Mouse (Mus musculus) hindbrain, embryonic 16.5 days (tissue): ENCODE data around the gene Wasf3. TPM values are rescaled to one million over a fixed set of nuclear protein-coding genes. Genes with fewer than 3 reads are reported as not detected.
A peak's percentile ranks its signal among the peaks of the same experiment; 100 is the strongest.

Source experiments
- ATAC-seq: fragments of 200-750 bp; cut with Nextera tagmentation; 2 replicates; pipeline ENCODE4 v1.8.0; 2017; ENCODE audit warnings: moderate TSS enrichment, moderate library complexity
- H3K27ac ChIP-seq: fragments of 300-500 bp; sonication (generic); 2 replicates; pipeline ENCODE4 v1.5.1; 2014; ENCODE audit warnings: low read depth, mild to moderate bottlenecking, control low read depth, low read length, moderate library complexity
- H3K27me3 ChIP-seq: fragments of 300-500 bp; sonication (generic); replicated peaks from 2 replicates; pipeline ENCODE4 v1.6.1; 2014; ENCODE audit warnings: low read length; ENCODE audit not compliant: control insufficient read depth, insufficient read depth
- H3K36me3 ChIP-seq: fragments of 300-500 bp; sonication (generic); 2 replicates; pipeline ENCODE4 v1.6.1; 2014; ENCODE audit warnings: mild to moderate bottlenecking, low read length, moderate library complexity, mixed read lengths; ENCODE audit not compliant: control insufficient read depth, insufficient read depth
- H3K4me1 ChIP-seq: fragments of 300-500 bp; sonication (generic); 2 replicates; pipeline ENCODE4 v1.6.1; 2014; ENCODE audit warnings: low read depth, low read length; ENCODE audit not compliant: control insufficient read depth, insufficient read depth
- H3K4me2 ChIP-seq: fragments of 300-500 bp; sonication (generic); 2 replicates; pipeline ENCODE4 v1.6.1; 2014; ENCODE audit warnings: mild to moderate bottlenecking, low read length, control low read depth, moderate library complexity
- H3K4me3 ChIP-seq: fragments of 300-500 bp; sonication (generic); 2 replicates; pipeline ENCODE4 v1.5.1; 2014; ENCODE audit warnings: mild to moderate bottlenecking, low read length, control low read depth, moderate library complexity
- H3K9ac ChIP-seq: fragments of 300-500 bp; sonication (generic); 2 replicates; pipeline ENCODE4 v1.6.1; 2014; ENCODE audit warnings: low read depth, mild to moderate bottlenecking, control low read depth, low read length, moderate library complexity
- H3K9me3 ChIP-seq: fragments of 300-500 bp; sonication (generic); 2 replicates; pipeline ENCODE4 v1.6.1; 2014; ENCODE audit warnings: mild to moderate bottlenecking, low read length, moderate library complexity; ENCODE audit not compliant: control insufficient read depth
- WGBS: fragments of 180-500 bp; shearing (Covaris S2); extraction: QIAGEN DNeasy Blood & Tissue Kit; methylation state at CpG from one replicate; pipeline ENCODE4 v1.1.7; 2014; 5-methylcytosine and 5-hydroxymethylcytosine counted together
- polyA plus RNA-seq: library from polyadenylated mRNA; unstranded; fragments of >200 nt; fragmentation: Nextera tagmentation; extraction: Ambion mirVana; gene quantifications from 2 replicates; pipeline ENCODE4 v1.2.1, GENCODE M21; 2015

The Wasf3 gene
- polyA plus RNA-seq, result 19.3 and 23.4 TPM in 2 replicates

GRCm38 (mm10) chr5:146384935-146385591, at the start of gene Wasf3:
Wasf3 (plus strand) TSS chr5:146384985.
- H3K9me3 ChIP-seq, result no peaks in the 10 kb centered on the region; the same call in 1 of the 2 replicates
- H3K4me1 ChIP-seq, result peaks cover 10% of the 10 kb centered on the region
- H3K27ac ChIP-seq, result peak within 1 kb of the TSS; percentile 80
- H3K27me3 ChIP-seq, result no peaks in the 10 kb centered on the region
- peak within 1 kb of the TSS; percentile 84 for H3K4me2 ChIP-seq
- peak within 1 kb of the TSS; percentile 87 for H3K4me3 ChIP-seq
- WGBS, result 0% methylated on average over 47 of the region's 66 CpGs
- ATAC-seq, result peak; percentile 98
- peak within 1 kb of the TSS; percentile 83 for H3K9ac ChIP-seq
- 0 out of 2 replicates have a peak, but pooled peaks cover 4% of the 10 kb centered on the region for H3K36me3 ChIP-seq

GRCm38 (mm10) chr5:146338064-146338463, 46.7 kb upstream of the Wasf3 start:
- WGBS, result 53% methylated on average over 9 of the region's 9 CpGs
- H3K27ac ChIP-seq, result no peak overlapping the region
- H3K9ac ChIP-seq, result no peak overlapping the region
- ATAC-seq, result no peak
- H3K36me3 ChIP-seq, result no peaks in the 10 kb centered on the region
- no peaks in the 10 kb centered on the region for H3K9me3 ChIP-seq
- no peak overlapping the region for H3K4me3 ChIP-seq
- no peaks in the 10 kb centered on the region for H3K27me3 ChIP-seq
- no peak overlapping the region for H3K4me2 ChIP-seq
- no peaks in the 10 kb centered on the region for H3K4me1 ChIP-seq

- no peak overlapping the region for H3K4me2 ChIP-seq
- WGBS, result 92% methylated on average over 4 of the region's 4 CpGs
- no peak for ATAC-seq
- H3K4me3 ChIP-seq, result no peak overlapping the region
- no peaks in the 10 kb centered on the region for H3K4me1 ChIP-seq
- H3K36me3 ChIP-seq, result no peaks in the 10 kb centered on the region
- H3K9me3 ChIP-seq, result no peaks in the 10 kb centered on the region
- H3K27me3 ChIP-seq, result no peaks in the 10 kb centered on the region
- no peak overlapping the region for H3K27ac ChIP-seq
- no peak overlapping the region for H3K9ac ChIP-seq
These were observed 44.7 kb upstream of the Wasf3 start for GRCm38 (mm10) chr5:146340037-146340436.

GRCm38 (mm10) chr5:146344911-146345686, 39.7 kb upstream of the Wasf3 start:
- ATAC-seq, result no peak
- H3K4me1 ChIP-seq, result no peaks in the 10 kb centered on the region
- H3K27me3 ChIP-seq, result no peaks in the 10 kb centered on the region
- no peak overlapping the region for H3K4me3 ChIP-seq
- H3K4me2 ChIP-seq, result no peak overlapping the region
- no peaks in the 10 kb centered on the region for H3K36me3 ChIP-seq
- no peak overlapping the region for H3K9ac ChIP-seq
- H3K9me3 ChIP-seq, result no peaks in the 10 kb centered on the region
- no peak overlapping the region for H3K27ac ChIP-seq
- 86% methylated on average over 12 of the region's 12 CpGs for WGBS

- H3K9me3 ChIP-seq, result no peaks in the 10 kb centered on the region
- H3K4me3 ChIP-seq, result no peak overlapping the region
- no peak overlapping the region for H3K9ac ChIP-seq
- no peak for ATAC-seq
- 88% methylated on average over 6 of the region's 6 CpGs for WGBS
- H3K36me3 ChIP-seq, result no peaks in the 10 kb centered on the region
- no peak overlapping the region for H3K4me2 ChIP-seq
- H3K27ac ChIP-seq, result no peak overlapping the region
- H3K27me3 ChIP-seq, result no peaks in the 10 kb centered on the region
- H3K4me1 ChIP-seq, result no peaks in the 10 kb centered on the region
These were observed 37.7 kb upstream of the Wasf3 start for GRCm38 (mm10) chr5:146347081-146347480.

GRCm38 (mm10) chr5:146349183-146349582, 35.6 kb upstream of the Wasf3 start:
- Histone ChIP-seq H3K4me2 (no peak overlapping the region), H3K4me1 (no peaks in the 10 kb centered on the region), H3K4me3 (no peak overlapping the region), H3K9ac (no peak overlapping the region), H3K9me3 (no peaks in the 10 kb centered on the region), H3K36me3 (no peaks in the 10 kb centered on the region), H3K27me3 (no peaks in the 10 kb centered on the region), H3K27ac (no peak overlapping the region)
- ATAC-seq, result no peak
- WGBS, result 79% methylated on average over 3 of the region's 3 CpGs

- no peaks in the 10 kb centered on the region for H3K36me3 ChIP-seq
- H3K27ac ChIP-seq, result no peak overlapping the region
- no peak overlapping the region for H3K4me2 ChIP-seq
- no peak for ATAC-seq
- no peak overlapping the region for H3K4me3 ChIP-seq
- no peaks in the 10 kb centered on the region for H3K27me3 ChIP-seq
- H3K9me3 ChIP-seq, result no peaks in the 10 kb centered on the region
- WGBS, result 78% methylated on average over 11 of the region's 11 CpGs
- H3K9ac ChIP-seq, result no peak overlapping the region
- H3K4me1 ChIP-seq, result no peaks in the 10 kb centered on the region
These were observed 34.0 kb upstream of the Wasf3 start for GRCm38 (mm10) chr5:146350784-146351183.

- ATAC-seq, result no peak
- Histone ChIP-seq H3K9ac (no peak overlapping the region), H3K27me3 (no peaks in the 10 kb centered on the region), H3K9me3 (no peaks in the 10 kb centered on the region), H3K36me3 (no peaks in the 10 kb centered on the region), H3K4me3 (no peak overlapping the region), H3K27ac (no peak overlapping the region), H3K4me2 (no peak overlapping the region), H3K4me1 (no peaks in the 10 kb centered on the region)
- WGBS, result 88% methylated on average over 7 of the region's 7 CpGs
These were observed 32.8 kb upstream of the Wasf3 start for GRCm38 (mm10) chr5:146352006-146352405.

GRCm38 (mm10) chr5:146360386-146360785, 24.4 kb upstream of the Wasf3 start:
- no peak overlapping the region for H3K27ac ChIP-seq
- no peak for ATAC-seq
- no peaks in the 10 kb centered on the region for H3K27me3 ChIP-seq

More at GRCm38 (mm10) chr5:146360386-146360785, 24.4 kb upstream of the Wasf3 start:
- 31% methylated on average over 10 of the region's 10 CpGs for WGBS
- no peaks in the 10 kb centered on the region for H3K36me3 ChIP-seq
- H3K9ac ChIP-seq, result no peak overlapping the region
- H3K4me1 ChIP-seq, result no peaks in the 10 kb centered on the region
- H3K4me2 ChIP-seq, result no peak overlapping the region; the same call in 1 of the 2 replicates
- no peak overlapping the region for H3K4me3 ChIP-seq
- no peaks in the 10 kb centered on the region for H3K9me3 ChIP-seq
